Mouse (Mus musculus): ENCODE results near the gene Aldh1b1. TPM values are rescaled to one million over a fixed set of nuclear protein-coding genes. Genes with fewer than 3 reads are reported as not detected.

Gene Aldh1b1
- polyA plus RNA-seq, 1 experiment = 0.14 TPM

GRCm38 (mm10) chr4:45831996-45832395 lies 33.2 kb downstream of the Aldh1b1 start:
- no peak for TF ChIP-seq GATA1 (IDR thresholded peaks at IDR 0.05; ENCODE audit: low read length)
- TF ChIP-seq TAL1 (IDR thresholded peaks at IDR 0.05; ENCODE audit: low read length) = no peak
- no peaks in the 10 kb centered on the region for H3K4me1 ChIP-seq (ENCODE audit: control insufficient read depth)
- H3K36me3 ChIP-seq (ENCODE audit: control insufficient read depth) = no peaks in the 10 kb centered on the region
- H3K9me3 ChIP-seq (ENCODE audit: control insufficient read depth, low read length) = no peaks in the 10 kb centered on the region
- no peak overlapping the region for H3K4me3 ChIP-seq (replicated peaks)
- H3K27me3 ChIP-seq (ENCODE audit: control insufficient read depth) = peaks cover 23% of the 10 kb centered on the region

- H3K4me3 ChIP-seq (replicated peaks) = no peak overlapping the region
- peaks cover 10% of the 10 kb centered on the region for H3K27me3 ChIP-seq (ENCODE audit: control insufficient read depth)
- no peaks in the 10 kb centered on the region for H3K4me1 ChIP-seq (ENCODE audit: control insufficient read depth)
- H3K36me3 ChIP-seq (ENCODE audit: control insufficient read depth) = no peaks in the 10 kb centered on the region
- TF ChIP-seq GATA1 (IDR thresholded peaks at IDR 0.05; ENCODE audit: low read length) (no peak), TAL1 (IDR thresholded peaks at IDR 0.05; ENCODE audit: low read length) (no peak)
- H3K9me3 ChIP-seq (ENCODE audit: control insufficient read depth, low read length) = no peaks in the 10 kb centered on the region
Observed at GRCm38 (mm10) chr4:45833461-45833860, 34.6 kb downstream of the Aldh1b1 start.

- Histone ChIP-seq H3K27me3 (ENCODE audit: control insufficient read depth) (peaks cover 3% of the 10 kb centered on the region), H3K9me3 (ENCODE audit: control insufficient read depth, low read length) (no peaks in the 10 kb centered on the region), H3K4me1 (ENCODE audit: control insufficient read depth) (no peaks in the 10 kb centered on the region), H3K36me3 (ENCODE audit: control insufficient read depth) (no peaks in the 10 kb centered on the region), H3K4me3 (replicated peaks) (no peak overlapping the region)
- TF ChIP-seq GATA1 (IDR thresholded peaks at IDR 0.05; ENCODE audit: low read length) (no peak), TAL1 (IDR thresholded peaks at IDR 0.05; ENCODE audit: low read length) (no peak)
Observed at GRCm38 (mm10) chr4:45844355-45844754, 45.5 kb downstream of the Aldh1b1 start.

- Histone ChIP-seq H3K36me3 (ENCODE audit: control insufficient read depth) (no peaks in the 10 kb centered on the region), H3K4me3 (replicated peaks) (no peak overlapping the region), H3K4me1 (ENCODE audit: control insufficient read depth) (no peaks in the 10 kb centered on the region), H3K9me3 (ENCODE audit: control insufficient read depth, low read length) (no peaks in the 10 kb centered on the region), H3K27me3 (ENCODE audit: control insufficient read depth) (peaks cover 3% of the 10 kb centered on the region)
- TF ChIP-seq TAL1 (IDR thresholded peaks at IDR 0.05; ENCODE audit: low read length) (no peak), GATA1 (IDR thresholded peaks at IDR 0.05; ENCODE audit: low read length) (no peak)
Observed at GRCm38 (mm10) chr4:45846263-45846662, 47.4 kb downstream of the Aldh1b1 start.

- H3K27me3 ChIP-seq (ENCODE audit: control insufficient read depth) = peaks cover 3% of the 10 kb centered on the region
- no peak for TF ChIP-seq GATA1 (IDR thresholded peaks at IDR 0.05; ENCODE audit: low read length)
- no peaks in the 10 kb centered on the region for H3K36me3 ChIP-seq (ENCODE audit: control insufficient read depth)
- peak within 1 kb of the TSS; percentile 37 for H3K4me3 ChIP-seq (replicated peaks)
- no peaks in the 10 kb centered on the region for H3K9me3 ChIP-seq (ENCODE audit: control insufficient read depth, low read length)
- H3K4me1 ChIP-seq (ENCODE audit: control insufficient read depth) = no peaks in the 10 kb centered on the region
Observed at GRCm38 (mm10) chr4:45848109-45848824, 49.4 kb downstream of the Aldh1b1 start, which contains the start of gene Stra6l. Stra6l (plus strand) TSS chr4:45848664.

- H3K36me3 ChIP-seq (ENCODE audit: control insufficient read depth) = no peaks in the 10 kb centered on the region
- no peaks in the 10 kb centered on the region for H3K4me1 ChIP-seq (ENCODE audit: control insufficient read depth)
- H3K4me3 ChIP-seq (replicated peaks) = peak overlapping the region; percentile 37
- no peak for TF ChIP-seq TAL1 (IDR thresholded peaks at IDR 0.05; ENCODE audit: low read length)
- TF ChIP-seq GATA1 (IDR thresholded peaks at IDR 0.05; ENCODE audit: low read length) = no peak
- peaks cover 3% of the 10 kb centered on the region for H3K27me3 ChIP-seq (ENCODE audit: control insufficient read depth)
- no peaks in the 10 kb centered on the region for H3K9me3 ChIP-seq (ENCODE audit: control insufficient read depth, low read length)
Observed at GRCm38 (mm10) chr4:45848825-45849156, 50.0 kb downstream of the Aldh1b1 start.

- Histone ChIP-seq H3K4me3 (replicated peaks) (peak overlapping the region; percentile 20), H3K9me3 (ENCODE audit: control insufficient read depth, low read length) (no peaks in the 10 kb centered on the region), H3K27me3 (ENCODE audit: control insufficient read depth) (peaks cover 3% of the 10 kb centered on the region), H3K4me1 (ENCODE audit: control insufficient read depth) (no peaks in the 10 kb centered on the region), H3K36me3 (ENCODE audit: control insufficient read depth) (no peaks in the 10 kb centered on the region)
- no peak for TF ChIP-seq TAL1 (IDR thresholded peaks at IDR 0.05; ENCODE audit: low read length)
- no peak for TF ChIP-seq GATA1 (IDR thresholded peaks at IDR 0.05; ENCODE audit: low read length)
Observed at GRCm38 (mm10) chr4:45849419-45849818, 50.6 kb downstream of the Aldh1b1 start.

- TF ChIP-seq TAL1 (IDR thresholded peaks at IDR 0.05; ENCODE audit: low read length) = no peak
- TF ChIP-seq GATA1 (IDR thresholded peaks at IDR 0.05; ENCODE audit: low read length) = no peak
- Histone ChIP-seq H3K36me3 (ENCODE audit: control insufficient read depth) (no peaks in the 10 kb centered on the region), H3K4me1 (ENCODE audit: control insufficient read depth) (no peaks in the 10 kb centered on the region), H3K27me3 (ENCODE audit: control insufficient read depth) (peaks cover 3% of the 10 kb centered on the region), H3K4me3 (replicated peaks) (no peak overlapping the region), H3K9me3 (ENCODE audit: control insufficient read depth, low read length) (no peaks in the 10 kb centered on the region)
Observed at GRCm38 (mm10) chr4:45851640-45852051, 52.8 kb downstream of the Aldh1b1 start.

GRCm38 (mm10) chr4:45853496-45854246 lies 54.8 kb downstream of the Aldh1b1 start:
- no peaks in the 10 kb centered on the region for H3K36me3 ChIP-seq (ENCODE audit: control insufficient read depth)
- TF ChIP-seq GATA1 (IDR thresholded peaks at IDR 0.05; ENCODE audit: low read length) = no peak
- TF ChIP-seq TAL1 (IDR thresholded peaks at IDR 0.05; ENCODE audit: low read length) = no peak
- peaks cover 3% of the 10 kb centered on the region for H3K27me3 ChIP-seq (ENCODE audit: control insufficient read depth)
- no peaks in the 10 kb centered on the region for H3K4me1 ChIP-seq (ENCODE audit: control insufficient read depth)
- no peaks in the 10 kb centered on the region for H3K9me3 ChIP-seq (ENCODE audit: control insufficient read depth, low read length)
- H3K4me3 ChIP-seq (replicated peaks) = no peak overlapping the region

Other genes with a start within 250 kb of the Aldh1b1 start
- gene Igfbpl1, start 27.9 kb downstream of the Aldh1b1 start, polyA plus RNA-seq (2012) = not detected in 2 replicates
- not detected in 2 replicates for gene Stra6l, start 49.6 kb downstream of the Aldh1b1 start, polyA plus RNA-seq (2012)
- gene Ccdc180, start 91.3 kb downstream of the Aldh1b1 start, polyA plus RNA-seq (2012) = not detected in 2 replicates
- 0.02 TPM in 1 of 2 replicates, not detected in the other for gene Tdrd7, start 166.3 kb downstream of the Aldh1b1 start, polyA plus RNA-seq (2012)
- gene Tmod1, start 239.9 kb downstream of the Aldh1b1 start, polyA plus RNA-seq (2012) = 22.7 and 25.0 TPM in 2 replicates

Data from erythroblast, embryonic 14.5 days (primary cell).